Mouse (Mus musculus) limb, embryonic 12.5 days (tissue): ENCODE results near the gene Cap2. TPM values are rescaled to one million over a fixed set of nuclear protein-coding genes. Genes with fewer than 3 reads are reported as not detected.

Experiments
- ATAC-seq: fragments of 200-750 bp; cut with Nextera tagmentation; 2 replicates; pipeline ENCODE4 v1.8.0; 2017; ENCODE audit warnings: low read depth, moderate TSS enrichment; ENCODE audit not compliant: insufficient number of reproducible peaks, insufficient read depth, low FRiP score, low TSS enrichment
- H3K27ac ChIP-seq: fragments of 300-500 bp; sonication (generic); 2 replicates; pipeline ENCODE4 v1.5.1; 2016; ENCODE audit warnings: mild to moderate bottlenecking, moderate library complexity
- H3K27me3 ChIP-seq: fragments of 300-500 bp; sonication (generic); 2 replicates; pipeline ENCODE4 v1.6.1; 2016; ENCODE audit warnings: mild to moderate bottlenecking, moderate library complexity
- H3K36me3 ChIP-seq: fragments of 300-500 bp; sonication (generic); 2 replicates; pipeline ENCODE4 v1.6.1; 2016; ENCODE audit warnings: mild to moderate bottlenecking, moderate library complexity
- H3K4me1 ChIP-seq: fragments of 300-500 bp; sonication (generic); replicated peaks from 2 replicates; pipeline ENCODE4 v1.6.1; 2016
- H3K4me2 ChIP-seq: fragments of 300-500 bp; sonication (generic); 2 replicates; pipeline ENCODE4 v1.6.1; 2016; ENCODE audit warnings: mild to moderate bottlenecking, moderate library complexity
- H3K4me3 ChIP-seq: fragments of 300-500 bp; sonication (generic); replicated peaks from 2 replicates; pipeline ENCODE4 v1.5.1; 2016; ENCODE audit warnings: mild to moderate bottlenecking
- H3K9ac ChIP-seq: fragments of 300-500 bp; sonication (generic); replicated peaks from 2 replicates; pipeline ENCODE4 v1.6.1; 2016; ENCODE audit warnings: mild to moderate bottlenecking, moderate library complexity
- H3K9me3 ChIP-seq: fragments of 300-500 bp; sonication (generic); 2 replicates; pipeline ENCODE4 v1.6.1; 2016; ENCODE audit warnings: mild to moderate bottlenecking, moderate library complexity
- WGBS: fragments of 180-500 bp; shearing (Covaris S2); methylation state at CpG from one replicate; pipeline ENCODE4 v1.1.7; 2016; 5-methylcytosine and 5-hydroxymethylcytosine counted together
- polyA plus RNA-seq: library from polyadenylated mRNA; unstranded; fragments of >200 nt; fragmentation: Nextera tagmentation; extraction: Ambion mirVana; gene quantifications from 2 replicates; pipeline ENCODE4 v1.2.1, GENCODE M21; 2016

The Cap2 gene
- polyA plus RNA-seq, 1 experiment from 2014 or later = 13.1 TPM

- Histone ChIP-seq H3K27me3 (no peaks in the 10 kb centered on the region), H3K27ac (no peak overlapping the region), H3K4me2 (no peak overlapping the region), H3K9ac (no peak overlapping the region), H3K4me1 (no peaks in the 10 kb centered on the region), H3K4me3 (no peak overlapping the region), H3K36me3 (no peaks in the 10 kb centered on the region), H3K9me3 (peaks cover 4% of the 10 kb centered on the region; the same call in 1 of the 2 replicates)
- ATAC-seq = no peak
- WGBS = 89% methylated on average over 4 of the region's 4 CpGs
Measured at GRCm38 (mm10) chr13:46508823-46509222, 7.2 kb downstream of the Cap2 start.

- Histone ChIP-seq H3K4me1 (no peaks in the 10 kb centered on the region), H3K27ac (no peak overlapping the region), H3K9me3 (peaks cover 4% of the 10 kb centered on the region; the same call in 1 of the 2 replicates), H3K4me3 (no peak overlapping the region), H3K9ac (no peak overlapping the region), H3K4me2 (no peak overlapping the region), H3K27me3 (no peaks in the 10 kb centered on the region), H3K36me3 (no peaks in the 10 kb centered on the region)
- 92% methylated on average over 7 of the region's 7 CpGs for WGBS
- no peak for ATAC-seq
Measured at GRCm38 (mm10) chr13:46510460-46510859, 8.8 kb downstream of the Cap2 start.

- Histone ChIP-seq H3K9me3 (peaks cover 7% of the 10 kb centered on the region; the same call in 1 of the 2 replicates), H3K27ac (no peak overlapping the region), H3K4me2 (no peak overlapping the region), H3K27me3 (no peaks in the 10 kb centered on the region), H3K9ac (no peak overlapping the region), H3K36me3 (no peaks in the 10 kb centered on the region), H3K4me3 (no peak overlapping the region), H3K4me1 (no peaks in the 10 kb centered on the region)
- no peak for ATAC-seq
- 93% methylated on average over 10 of the region's 10 CpGs for WGBS
Measured at GRCm38 (mm10) chr13:46514484-46514883, 12.8 kb downstream of the Cap2 start.

GRCm38 (mm10) chr13:46515120-46515523 lies 13.5 kb downstream of the Cap2 start:
- WGBS = 74% methylated on average over 9 of the region's 9 CpGs
- Histone ChIP-seq H3K27me3 (no peaks in the 10 kb centered on the region), H3K4me1 (no peaks in the 10 kb centered on the region), H3K9ac (no peak overlapping the region), H3K4me3 (no peak overlapping the region), H3K27ac (no peak overlapping the region), H3K9me3 (peaks cover 7% of the 10 kb centered on the region; the same call in 1 of the 2 replicates), H3K36me3 (no peaks in the 10 kb centered on the region), H3K4me2 (no peak overlapping the region)
- no peak for ATAC-seq

GRCm38 (mm10) chr13:46515524-46515923 lies 13.9 kb downstream of the Cap2 start:
- H3K4me3 ChIP-seq = no peak overlapping the region
- H3K9ac ChIP-seq = no peak overlapping the region

GRCm38 (mm10) chr13:46516183-46516582 lies 14.5 kb downstream of the Cap2 start:
- WGBS = 80% methylated on average over 7 of the region's 7 CpGs
- Histone ChIP-seq H3K27ac (no peak overlapping the region), H3K9ac (no peak overlapping the region), H3K9me3 (peaks cover 7% of the 10 kb centered on the region; the same call in 1 of the 2 replicates), H3K27me3 (no peaks in the 10 kb centered on the region), H3K4me3 (no peak overlapping the region), H3K4me1 (no peaks in the 10 kb centered on the region), H3K36me3 (no peaks in the 10 kb centered on the region), H3K4me2 (no peak overlapping the region)
- no peak for ATAC-seq

More at GRCm38 (mm10) chr13:46515524-46515923, 13.9 kb downstream of the Cap2 start:
- H3K9me3 ChIP-seq = peaks cover 7% of the 10 kb centered on the region; the same call in 1 of the 2 replicates
- no peaks in the 10 kb centered on the region for H3K4me1 ChIP-seq
- no peak overlapping the region for H3K27ac ChIP-seq
- no peak for ATAC-seq
- WGBS = 88% methylated on average over 10 of the region's 10 CpGs
- H3K4me2 ChIP-seq = no peak overlapping the region
- no peaks in the 10 kb centered on the region for H3K27me3 ChIP-seq
- H3K36me3 ChIP-seq = no peaks in the 10 kb centered on the region

GRCm38 (mm10) chr13:46517211-46517685 lies 15.6 kb downstream of the Cap2 start:
- ATAC-seq = no peak
- WGBS = 64% methylated on average over 4 of the region's 4 CpGs
- no peaks in the 10 kb centered on the region for H3K27me3 ChIP-seq
- H3K9me3 ChIP-seq = peaks cover 4% of the 10 kb centered on the region; the same call in 1 of the 2 replicates
- no peak overlapping the region for H3K9ac ChIP-seq
- no peaks in the 10 kb centered on the region for H3K4me1 ChIP-seq
- H3K36me3 ChIP-seq = no peaks in the 10 kb centered on the region
- H3K27ac ChIP-seq = no peak overlapping the region
- H3K4me2 ChIP-seq = no peak overlapping the region
- H3K4me3 ChIP-seq = no peak overlapping the region

- Histone ChIP-seq H3K4me3 (no peak overlapping the region), H3K27me3 (no peaks in the 10 kb centered on the region), H3K9me3 (0 out of 2 replicates have a peak, but pooled peaks cover 3% of the 10 kb centered on the region), H3K9ac (no peak overlapping the region), H3K4me2 (no peak overlapping the region), H3K36me3 (no peaks in the 10 kb centered on the region), H3K27ac (no peak overlapping the region), H3K4me1 (0 out of 2 replicates have a peak, but pooled peaks cover 4% of the 10 kb centered on the region)
- ATAC-seq = no peak
- 100% methylated on average over 1 of the region's 1 CpGs for WGBS
Measured at GRCm38 (mm10) chr13:46521482-46521881, 19.8 kb downstream of the Cap2 start.

GRCm38 (mm10) chr13:46522798-46523197 lies 21.1 kb downstream of the Cap2 start:
- Histone ChIP-seq H3K4me1 (0 out of 2 replicates have a peak, but pooled peaks cover 4% of the 10 kb centered on the region), H3K4me3 (no peak overlapping the region), H3K9ac (no peak overlapping the region), H3K9me3 (0 out of 2 replicates have a peak, but pooled peaks cover 3% of the 10 kb centered on the region), H3K27me3 (no peaks in the 10 kb centered on the region), H3K4me2 (no peak overlapping the region), H3K27ac (no peak overlapping the region), H3K36me3 (no peaks in the 10 kb centered on the region)
- 50% methylated on average over 4 of the region's 4 CpGs for WGBS
- no peak for ATAC-seq

- no peaks in the 10 kb centered on the region for H3K36me3 ChIP-seq
- H3K4me3 ChIP-seq = no peak overlapping the region
- H3K9me3 ChIP-seq = 0 out of 2 replicates have a peak, but pooled peaks cover 3% of the 10 kb centered on the region
- H3K4me1 ChIP-seq = 0 out of 2 replicates have a peak, but pooled peaks cover 4% of the 10 kb centered on the region
- no peaks in the 10 kb centered on the region for H3K27me3 ChIP-seq
- no peak for ATAC-seq
- no peak overlapping the region for H3K9ac ChIP-seq
- 25% methylated on average over 5 of the region's 5 CpGs for WGBS
- H3K27ac ChIP-seq = no peak overlapping the region
- H3K4me2 ChIP-seq = no peak overlapping the region
Measured at GRCm38 (mm10) chr13:46523235-46523634, 21.6 kb downstream of the Cap2 start.

GRCm38 (mm10) chr13:46523712-46524111 lies 22.1 kb downstream of the Cap2 start:
- Histone ChIP-seq H3K4me2 (no peak overlapping the region), H3K27me3 (no peaks in the 10 kb centered on the region), H3K27ac (no peak overlapping the region), H3K36me3 (no peaks in the 10 kb centered on the region), H3K9me3 (0 out of 2 replicates have a peak, but pooled peaks cover 3% of the 10 kb centered on the region), H3K4me3 (no peak overlapping the region), H3K4me1 (0 out of 2 replicates have a peak, but pooled peaks cover 4% of the 10 kb centered on the region), H3K9ac (no peak overlapping the region)
- 79% methylated on average over 12 of the region's 12 CpGs for WGBS
- ATAC-seq = no peak
